Mouse (Mus musculus): ENCODE results near the gene Harbi1.
"Not testable (repeated sequence)": the region's sequence is repeated elsewhere in the genome, so short reads cannot be mapped to it uniquely, and the experiment has no call there.

The Harbi1 gene

DNA sequence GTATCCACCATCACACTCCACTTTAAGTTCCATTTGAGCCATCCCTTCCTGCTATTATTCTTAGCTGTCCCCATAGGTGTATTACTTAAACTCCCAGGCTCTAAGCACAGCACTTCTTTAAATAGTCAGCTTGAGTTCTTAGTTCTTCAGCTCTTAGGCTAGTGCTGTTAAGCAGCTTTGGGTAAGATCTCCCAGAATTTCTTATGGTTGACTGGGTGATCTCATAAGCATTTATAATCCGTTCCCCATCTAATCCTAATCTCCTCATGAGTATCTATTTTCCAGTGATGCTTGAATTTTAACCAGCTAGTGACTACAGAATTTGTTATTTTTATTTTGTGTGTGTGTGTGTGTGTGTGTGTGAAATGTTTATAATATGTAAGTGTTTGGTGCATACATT lies 4.3 kb downstream of the Harbi1 start:
- DNase-seq (ENCODE audit: low spot score in 2 of 2), result no peak

DNA sequence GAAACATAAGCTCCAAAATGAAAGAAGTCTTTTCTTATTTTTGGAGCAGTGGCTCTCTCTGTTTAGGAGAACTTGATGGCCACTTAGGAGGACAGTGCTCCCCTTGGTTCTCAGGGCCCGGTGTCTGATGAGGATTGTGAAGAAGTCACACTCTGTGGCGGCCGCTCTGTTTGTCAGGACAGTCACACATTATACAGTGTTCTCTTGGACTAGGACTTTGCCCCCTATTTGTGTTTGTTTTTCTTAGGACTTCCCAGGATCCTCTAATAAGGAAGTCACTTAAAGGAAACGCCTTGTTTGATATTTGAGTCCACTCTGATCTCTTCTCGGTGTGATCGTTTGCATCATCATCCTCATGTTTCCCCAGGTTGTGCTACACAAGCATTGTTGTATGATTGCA lies 7.6 kb downstream of the Harbi1 start:
- no peak for DNase-seq (ENCODE audit: low spot score in 2 of 2)

DNA sequence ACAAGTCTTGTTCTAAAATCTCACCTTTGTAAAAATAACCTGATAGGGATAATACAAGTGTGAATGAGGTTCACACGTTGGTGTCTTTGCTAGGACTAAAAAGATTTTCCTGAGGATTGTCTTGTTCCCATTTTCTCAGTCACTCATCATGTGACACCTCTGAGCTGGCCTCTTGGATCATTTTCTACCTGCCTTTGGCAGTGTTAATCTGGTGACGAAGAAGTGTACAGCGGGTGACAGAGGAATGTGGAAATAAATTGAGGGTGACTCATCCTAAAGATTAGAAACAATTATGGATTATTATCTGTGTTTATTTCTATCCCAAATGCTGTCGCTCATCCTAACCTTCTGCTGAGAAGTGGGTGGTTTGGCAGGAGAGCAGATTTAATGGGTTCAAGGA lies 12.7 kb downstream of the Harbi1 start:
- DNase-seq (ENCODE audit: low spot score in 2 of 2), result no peak

DNA sequence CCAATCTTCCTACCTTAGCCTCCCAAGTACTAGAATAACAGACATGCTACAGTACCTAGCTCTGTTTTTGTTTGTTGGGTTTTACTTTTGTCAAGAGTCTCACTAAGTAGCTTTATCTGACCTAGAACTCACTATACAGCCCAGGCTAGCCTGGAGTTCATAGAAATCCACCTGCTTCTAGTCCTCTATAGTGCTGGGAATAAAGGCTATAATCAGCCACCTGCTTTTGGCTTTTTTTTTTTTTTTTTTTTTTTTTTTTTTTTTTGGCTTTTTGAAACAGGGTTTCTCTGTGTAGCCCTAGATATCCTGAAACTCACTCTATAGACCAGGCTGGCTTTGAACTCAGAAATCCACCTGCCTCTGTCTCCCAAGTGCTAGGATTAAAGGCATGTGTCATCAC lies 13.3 kb downstream of the Harbi1 start:
- no peak for DNase-seq (ENCODE audit: low spot score in 2 of 2)

DNA sequence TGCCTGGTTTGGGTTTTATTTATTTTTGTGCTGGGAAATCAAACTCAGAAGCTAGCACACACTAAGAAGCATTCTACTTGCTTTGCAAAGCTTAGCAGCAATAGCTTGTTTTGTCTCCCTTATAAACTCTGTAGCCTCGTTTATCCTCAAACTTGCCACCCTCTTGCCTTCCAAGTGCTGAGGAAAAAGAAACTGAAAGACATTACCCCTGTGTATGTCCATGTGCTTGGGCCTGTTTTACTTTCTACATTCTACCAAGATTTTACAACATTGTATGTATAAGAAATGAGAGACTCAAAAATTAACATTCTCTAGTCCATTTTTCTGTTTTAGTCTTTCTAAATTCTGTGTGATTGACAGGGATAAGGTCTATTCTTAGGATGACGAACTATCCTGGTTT lies 14.1 kb downstream of the Harbi1 start:
- no peak for DNase-seq (ENCODE audit: low spot score in 2 of 2)

DNA sequence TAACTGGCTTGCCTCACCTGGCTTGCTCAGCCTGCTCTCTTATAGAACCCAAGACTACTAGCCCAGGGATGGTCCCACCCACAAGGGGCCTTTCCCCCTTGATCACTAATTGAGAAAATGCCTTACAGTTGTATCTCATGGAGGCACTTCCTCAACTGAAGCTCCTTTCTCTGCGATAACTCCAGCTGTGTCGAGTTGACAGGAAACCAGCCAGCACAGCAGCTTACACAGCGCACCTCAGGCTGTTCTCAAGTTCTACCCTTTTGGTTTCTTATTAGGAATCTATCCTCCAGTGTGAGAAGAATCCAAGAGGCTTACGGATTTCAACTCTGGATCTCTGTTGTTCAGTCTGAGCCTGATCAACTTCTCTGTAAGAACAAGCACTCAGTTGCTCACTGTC lies 14.8 kb downstream of the Harbi1 start:
- DNase-seq (ENCODE audit: low spot score in 2 of 2), result not testable (repeated sequence)

DNA sequence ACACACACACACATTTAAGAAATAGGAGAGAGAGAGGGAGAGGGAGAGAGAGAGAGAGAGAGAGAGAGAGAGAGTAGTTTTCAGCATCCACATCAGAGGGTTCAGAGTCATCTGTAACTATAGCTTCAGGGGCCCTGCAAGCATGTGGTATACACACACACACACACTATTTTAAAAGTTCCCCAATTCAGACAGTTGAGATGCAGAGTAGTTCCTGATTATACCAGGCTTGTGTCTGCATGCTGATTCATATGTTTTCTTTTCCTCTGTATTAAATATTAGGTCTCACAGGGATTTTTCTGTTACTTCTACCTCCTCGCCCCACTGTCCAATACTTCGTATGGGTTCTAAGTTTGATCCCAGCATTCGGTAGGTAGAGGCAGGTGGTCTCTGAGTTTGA lies 16.4 kb downstream of the Harbi1 start:
- DNase-seq (ENCODE audit: low spot score in 2 of 2), result no peak

DNA sequence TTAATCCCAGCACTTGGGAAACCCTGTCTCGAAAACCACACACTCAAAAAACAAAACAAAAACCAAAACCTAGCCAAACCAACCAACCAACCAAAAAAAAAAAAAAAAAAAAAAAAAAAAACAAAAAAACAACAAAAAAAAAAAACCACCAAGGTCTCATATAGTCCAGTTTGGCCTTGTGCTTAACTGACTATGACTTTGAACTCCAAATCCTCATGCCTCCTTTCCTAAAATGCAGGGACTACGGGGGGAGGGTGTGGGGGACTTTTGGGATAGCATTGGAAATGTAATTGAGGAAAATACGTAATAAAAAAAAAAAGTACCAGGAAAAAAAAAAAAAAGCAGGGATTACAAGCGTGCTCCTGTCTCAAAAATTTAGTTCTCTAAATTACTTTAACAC lies 18.9 kb downstream of the Harbi1 start:
- no peak for DNase-seq (ENCODE audit: low spot score in 2 of 2)

DNA sequence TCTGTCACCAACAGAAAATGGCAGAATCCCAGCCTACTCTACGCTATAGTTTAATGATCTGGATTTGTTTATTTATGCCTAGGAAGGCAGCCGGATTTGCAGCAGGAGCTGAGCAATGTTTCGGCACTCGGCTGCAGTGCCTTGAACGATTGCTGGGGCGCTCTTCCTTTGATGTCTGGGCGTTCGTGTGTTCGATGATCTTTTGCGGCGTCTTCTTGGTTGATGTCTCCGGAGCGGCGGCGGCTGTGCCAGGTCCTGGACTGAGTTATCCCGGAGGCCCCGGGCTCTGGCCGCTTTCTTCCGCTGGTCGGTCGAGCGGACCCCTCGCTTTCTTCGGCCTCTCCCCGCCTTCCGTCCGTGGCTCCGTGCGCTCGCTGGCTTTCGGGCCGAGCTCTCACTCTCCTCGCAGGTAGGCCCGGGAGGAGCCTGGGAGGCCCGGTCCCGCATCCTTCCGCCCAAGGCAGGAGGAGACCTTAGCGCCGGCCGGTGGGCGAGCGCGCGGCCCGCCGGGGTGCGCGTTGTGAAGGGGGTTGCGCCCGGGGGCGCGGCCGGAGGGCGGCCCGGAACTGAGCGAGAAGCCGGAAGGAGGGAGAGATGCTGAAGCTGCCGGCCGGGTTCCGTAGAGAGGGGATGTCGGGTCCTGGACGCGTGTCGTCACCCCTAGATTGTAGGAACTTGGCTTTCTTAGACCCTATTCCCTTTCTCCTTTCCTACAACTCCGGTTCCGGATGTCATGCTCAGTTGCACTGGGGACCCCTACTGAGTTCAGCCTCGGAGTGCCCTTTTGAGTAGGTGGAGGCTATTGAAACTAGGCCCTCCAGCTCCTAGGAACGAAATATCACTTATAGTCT lies 19.5 kb downstream of the Harbi1 start, which contains the start of gene Ambra1:
TSS of gene Ambra1 (plus strand) at position 164 of the 851 bp plus-strand sequence.
- peak; percentile 83 to 95 for DNase-seq (ENCODE audit: low spot score in 2 of 2)

DNA sequence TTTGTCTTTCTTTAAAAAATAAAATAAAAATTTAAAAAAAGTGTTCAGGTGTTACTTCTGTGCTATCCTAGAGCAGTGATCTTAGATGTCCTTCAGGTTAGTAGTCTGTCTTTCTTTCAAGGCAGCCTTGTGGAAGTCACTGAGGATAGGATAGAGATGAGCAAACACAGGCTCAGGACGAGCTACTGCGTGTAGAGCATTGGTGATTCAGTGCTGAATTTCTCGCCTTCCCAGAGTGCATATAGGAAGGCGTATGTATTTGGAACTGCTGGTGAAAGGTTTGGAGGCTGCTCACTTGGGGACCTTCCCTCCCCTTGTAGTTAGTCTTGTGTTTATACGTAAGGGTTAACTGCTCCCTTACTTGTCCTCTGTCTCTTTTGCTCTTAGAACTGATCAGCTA lies 24.6 kb downstream of the Harbi1 start:
- no peak for DNase-seq (ENCODE audit: low spot score in 2 of 2)

DNA sequence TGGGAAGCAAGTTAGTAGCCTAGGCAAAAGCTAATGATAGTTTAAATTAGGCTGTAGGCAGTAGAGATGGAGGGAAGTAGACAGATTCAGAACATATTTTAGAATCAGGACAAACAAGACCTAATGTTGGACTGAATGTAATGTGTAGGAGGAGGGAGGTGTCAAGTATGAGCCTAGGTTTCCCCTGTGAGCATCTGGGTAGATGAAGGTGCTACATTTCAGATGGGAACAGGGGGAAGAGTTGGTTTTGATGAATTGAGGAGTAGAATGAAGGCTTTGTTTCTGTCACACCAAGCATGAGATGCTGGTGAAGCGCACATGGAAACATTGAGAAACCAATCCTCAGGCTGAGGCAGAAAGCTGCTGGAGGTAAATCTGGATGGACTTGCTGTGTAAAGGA lies 28.9 kb downstream of the Harbi1 start:
- no peak for DNase-seq (ENCODE audit: low spot score in 2 of 2)

DNA sequence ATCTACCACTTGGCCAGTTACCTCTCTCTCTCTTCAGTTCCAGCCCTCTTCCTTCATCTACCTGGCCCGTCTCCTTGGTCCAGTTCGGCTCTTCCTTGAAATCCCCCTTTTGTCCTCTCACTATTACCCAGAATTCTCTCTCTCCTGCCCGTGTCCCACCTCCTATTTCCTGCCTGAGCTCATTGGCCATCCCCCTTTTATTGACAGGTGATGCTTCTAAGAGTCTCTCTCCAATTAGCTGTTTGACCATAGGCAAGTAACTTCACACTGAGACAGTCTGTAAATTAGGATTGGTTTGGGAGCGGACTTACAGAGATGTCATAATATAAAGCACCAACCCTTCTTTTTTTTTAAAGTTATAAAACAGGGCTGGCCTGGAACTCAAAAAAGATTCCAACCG lies 34.0 kb downstream of the Harbi1 start:
- DNase-seq (ENCODE audit: low spot score in 2 of 2), result no peak

DNA sequence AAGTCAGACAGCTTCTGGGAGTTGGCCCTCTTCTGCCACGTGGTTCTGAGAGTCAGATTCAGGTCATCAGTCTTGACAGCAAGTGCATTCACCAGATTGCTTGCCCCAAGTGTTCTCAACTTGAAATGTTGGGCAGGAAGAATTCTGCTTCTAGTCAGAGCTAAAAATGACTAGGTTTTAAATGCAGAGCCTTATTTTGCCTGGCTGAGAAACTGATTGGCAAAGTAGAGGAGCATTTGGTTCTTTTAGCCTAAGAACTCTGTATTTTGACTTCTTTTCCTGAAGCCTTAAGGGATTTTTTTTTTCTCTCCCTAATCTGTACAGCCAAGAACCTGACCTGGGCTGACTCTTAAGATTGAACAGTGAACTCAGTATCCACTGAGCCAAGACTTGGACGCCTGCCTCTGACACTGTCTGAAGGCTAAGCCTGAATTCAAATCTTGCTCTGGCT lies 39.2 kb downstream of the Harbi1 start:
- peak in 1 of 2 experiments; percentile 47 for DNase-seq (ENCODE audit: low spot score in 2 of 2)
